Mouse (Mus musculus) olfactory bulb, adult 2 months (tissue): ENCODE measurements at regions not wholly inside any gene's neighbourhood (a gene's known extent, or its start where the extent isn't known, plus 50 kb on each side); places are given as distances from the start of the nearest gene placed in this dataset.

Experiments used
- CTCF ChIP-seq: fragments of 200-500 bp; IDR thresholded peaks from 2 replicates; pipeline ENCODE4 v1.5.1; 2012; ENCODE audit warnings: low read depth, mild to moderate bottlenecking, low read length, moderate library complexity; ENCODE audit not compliant: insufficient read depth
- POLR2A ChIP-seq: fragments of 200-500 bp; IDR thresholded peaks from 2 replicates; pipeline ENCODE4 v1.6.1; 2012; ENCODE audit warnings: mild to moderate bottlenecking, low read depth, low read length, moderate library complexity; ENCODE audit not compliant: insufficient read depth

DNA sequence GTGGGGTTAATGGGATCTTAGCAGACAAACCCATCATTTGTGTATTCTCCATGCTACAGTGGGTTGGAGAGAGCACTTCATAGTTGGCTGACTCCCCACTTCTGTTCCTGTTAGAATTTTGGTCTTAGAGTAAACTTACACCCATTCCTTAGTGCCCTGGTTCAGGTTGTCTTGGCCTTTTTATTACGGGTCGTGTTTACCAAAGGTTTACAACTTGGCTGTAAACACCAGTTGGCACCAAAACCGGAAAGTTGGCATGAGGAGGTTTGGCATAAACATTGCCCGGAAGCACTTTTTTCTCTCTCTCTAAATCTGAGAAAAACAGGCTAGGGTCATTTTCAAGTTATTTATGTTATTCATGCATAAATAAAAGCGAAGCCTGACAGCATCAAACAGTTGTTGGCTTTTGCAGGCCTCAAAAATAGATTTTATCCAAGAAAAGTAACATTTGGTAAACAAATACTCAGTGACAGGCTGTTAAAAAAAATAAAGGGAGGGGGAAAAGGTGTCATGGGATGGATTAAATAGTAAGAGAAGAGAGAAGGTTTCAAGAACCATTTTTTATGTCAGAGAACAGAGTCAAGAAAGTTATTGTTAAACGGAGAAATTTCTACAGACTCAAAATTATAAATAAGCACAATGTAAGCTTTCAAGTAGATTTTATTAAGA, 148.0 kb upstream of the Klf6 start:
- TF ChIP-seq CTCF (no peak), POLR2A (no peak)
